Mouse (Mus musculus): Measurements from ENCODE around the gene Gpank1.
A peak's percentile ranks its signal among the peaks of the same experiment; 100 is the strongest.

Gene Gpank1

GRCm38 (mm10) chr17:35121143-35121799 is at the start of gene Gpank1:
Gpank1 (plus strand) TSS chr17:35121455.
- peak; percentile 97 to 99 for DNase-seq (ENCODE audit: low spot score in 2 of 2)

- DNase-seq (ENCODE audit: low spot score in 2 of 2), result no peak
These were observed 47.2 kb upstream of the Gpank1 start for GRCm38 (mm10) chr17:35074097-35074496.

GRCm38 (mm10) chr17:35076507-35077176 is 44.6 kb upstream of the Gpank1 start, which contains the start of gene Ly6g6e:
Ly6g6e (plus strand) TSS chr17:35076902.
- no peak for DNase-seq (ENCODE audit: low spot score in 2 of 2)

DNA sequence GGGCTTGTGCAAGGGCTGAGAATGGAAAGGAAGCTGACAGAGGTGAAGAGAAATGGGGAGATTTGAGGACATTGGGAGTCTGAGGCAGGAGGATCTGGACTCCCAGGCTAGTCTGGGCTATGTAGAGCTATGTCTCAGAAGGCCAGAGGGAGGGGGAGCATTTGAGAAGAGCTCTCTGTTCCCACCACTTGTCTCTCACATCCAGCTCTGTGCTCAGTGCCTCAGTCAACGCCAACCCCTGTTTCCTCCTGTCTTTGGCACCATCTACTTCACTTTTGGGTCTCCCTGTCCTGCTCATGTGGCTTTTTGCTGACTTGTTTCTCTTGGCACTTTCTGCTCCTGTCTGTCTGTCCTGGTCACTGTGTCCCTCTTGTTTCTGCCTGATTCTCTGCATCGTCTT is 44.0 kb upstream of the Gpank1 start:
- DNase-seq (ENCODE audit: low spot score in 2 of 2), result no peak

DNA sequence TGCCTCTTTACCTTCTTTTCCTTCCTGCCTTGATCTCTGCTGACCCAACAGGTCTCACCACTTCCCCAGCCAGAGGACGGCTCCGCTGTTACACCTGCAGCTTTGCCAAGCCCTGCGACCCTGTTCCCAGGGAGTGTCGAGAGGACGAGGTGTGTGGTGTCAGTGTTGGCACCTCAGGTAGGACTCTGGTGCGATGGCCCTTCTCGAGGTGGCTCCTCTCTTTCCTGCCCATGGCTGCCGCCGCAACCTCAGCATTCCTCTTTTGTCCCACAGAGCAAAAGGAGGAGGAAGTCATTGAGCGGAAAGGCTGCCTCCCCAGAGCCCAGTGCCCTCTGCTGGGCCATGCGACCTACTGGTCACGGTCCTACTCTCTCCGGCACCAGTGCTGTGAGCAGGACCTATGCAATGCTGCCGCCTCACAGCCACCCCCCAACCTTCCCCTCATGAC is 43.4 kb upstream of the Gpank1 start, which contains the start of gene Ly6g6d:
Gene Ly6g6d (minus strand): TSS at position 280 of the 448 bp plus-strand sequence.
- DNase-seq (ENCODE audit: low spot score in 2 of 2), result no peak

- no peak for DNase-seq (ENCODE audit: low spot score in 2 of 2)
These were observed 41.5 kb upstream of the Gpank1 start for GRCm38 (mm10) chr17:35079778-35080177.

GRCm38 (mm10) chr17:35080248-35080647 is 41.0 kb upstream of the Gpank1 start:
- DNase-seq (ENCODE audit: low spot score in 2 of 2), result no peak

DNA sequence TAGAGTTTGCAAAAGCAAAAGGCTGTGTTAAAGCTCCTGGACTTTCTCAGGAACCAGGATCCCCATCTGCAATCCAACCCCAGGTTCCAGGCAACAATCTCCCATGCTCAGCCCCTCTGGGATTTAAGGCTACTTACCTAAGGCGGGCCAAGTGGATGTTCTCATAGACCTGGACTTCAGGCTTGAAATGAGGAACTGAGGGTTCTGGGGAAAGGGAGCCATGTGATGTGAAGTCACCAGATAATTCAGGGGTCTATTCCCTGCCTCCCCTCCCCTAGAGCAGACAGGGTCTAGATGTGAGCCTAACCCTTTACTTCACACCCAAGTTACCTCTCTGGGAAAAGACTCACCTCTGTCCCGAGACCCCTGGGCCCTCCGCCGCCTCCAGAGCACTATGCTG is 40.5 kb upstream of the Gpank1 start:
- no peak for DNase-seq (ENCODE audit: low spot score in 2 of 2)

- no peak for DNase-seq (ENCODE audit: low spot score in 2 of 2)
These were observed 38.2 kb upstream of the Gpank1 start for GRCm38 (mm10) chr17:35082841-35083576.

GRCm38 (mm10) chr17:35083929-35084497 is 37.2 kb upstream of the Gpank1 start:
- DNase-seq (ENCODE audit: low spot score in 2 of 2), result no peak

- DNase-seq (ENCODE audit: low spot score in 2 of 2), result no peak
These were observed 35.9 kb upstream of the Gpank1 start, which contains the start of gene Ly6g6f for GRCm38 (mm10) chr17:35085208-35085865. Ly6g6f (minus strand) TSS chr17:35085610.

DNA sequence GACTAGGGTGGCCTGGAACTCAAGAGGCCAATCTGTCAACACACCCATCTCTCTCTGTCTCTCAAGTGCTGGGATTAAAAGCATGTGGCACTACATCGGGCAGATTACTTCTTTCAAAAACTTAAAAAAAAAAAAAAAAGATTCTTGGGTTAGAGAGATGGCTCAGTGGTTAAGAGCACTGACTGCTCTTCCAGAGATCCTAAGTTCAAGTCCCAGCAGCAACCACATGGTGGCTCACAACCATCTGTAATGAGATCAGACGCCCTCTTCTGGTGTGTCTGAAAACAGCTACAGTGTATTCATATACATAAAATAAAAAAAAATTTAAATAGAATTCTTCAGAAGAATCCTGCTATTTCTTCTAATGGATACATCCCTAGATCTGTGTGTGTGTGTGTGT is 33.1 kb upstream of the Gpank1 start:
- DNase-seq (ENCODE audit: low spot score in 2 of 2), result no peak

DNA sequence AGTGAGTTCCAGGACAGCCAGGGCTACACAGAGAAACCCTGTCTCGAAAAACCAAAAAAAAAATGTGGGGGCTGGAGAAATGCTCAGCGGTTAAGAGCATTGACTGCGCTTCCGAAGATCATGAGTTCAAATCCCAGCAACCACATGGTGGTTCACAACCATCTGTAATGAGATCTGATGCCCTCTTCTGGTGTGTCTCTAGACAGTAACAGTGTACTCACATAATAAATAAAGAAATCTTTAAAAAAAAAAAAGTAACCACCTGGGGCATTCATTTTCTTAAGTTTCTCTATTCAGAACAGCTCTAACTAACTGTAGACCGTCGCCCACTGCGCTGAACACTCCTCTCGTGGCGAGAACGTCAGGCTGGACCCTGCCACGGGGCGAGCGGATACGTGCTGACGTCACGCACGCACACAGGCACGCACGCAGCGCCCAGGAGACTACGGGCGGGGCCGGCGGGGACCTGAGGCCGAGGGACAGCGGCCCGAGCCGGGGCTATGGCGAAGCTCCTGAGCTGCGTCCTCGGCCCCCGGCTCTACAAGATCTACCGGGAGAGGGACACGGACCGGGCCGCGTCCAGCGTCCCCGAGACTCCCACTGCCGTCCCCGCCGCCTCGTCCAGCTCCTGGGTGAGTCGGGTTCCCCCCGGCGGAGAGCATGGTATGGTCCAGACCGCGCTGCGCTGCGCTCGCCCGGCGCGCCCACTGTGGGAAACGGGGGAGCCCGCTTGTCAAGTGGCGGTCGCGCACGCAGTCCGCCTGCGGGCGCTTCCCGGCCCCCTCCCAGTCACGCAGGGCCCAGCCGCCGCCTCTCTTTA is 32.2 kb upstream of the Gpank1 start, which contains the start of gene Abhd16a:
Gene Abhd16a (plus strand): TSS at position 439 of the 820 bp plus-strand sequence.
- DNase-seq (ENCODE audit: low spot score in 2 of 2), result peak; percentile 92 to 93

GRCm38 (mm10) chr17:35090166-35090932 is 30.9 kb upstream of the Gpank1 start:
- no peak for DNase-seq (ENCODE audit: low spot score in 2 of 2)

GRCm38 (mm10) chr17:35092403-35093198 is 28.7 kb upstream of the Gpank1 start:
- no peak for DNase-seq (ENCODE audit: low spot score in 2 of 2)

DNA sequence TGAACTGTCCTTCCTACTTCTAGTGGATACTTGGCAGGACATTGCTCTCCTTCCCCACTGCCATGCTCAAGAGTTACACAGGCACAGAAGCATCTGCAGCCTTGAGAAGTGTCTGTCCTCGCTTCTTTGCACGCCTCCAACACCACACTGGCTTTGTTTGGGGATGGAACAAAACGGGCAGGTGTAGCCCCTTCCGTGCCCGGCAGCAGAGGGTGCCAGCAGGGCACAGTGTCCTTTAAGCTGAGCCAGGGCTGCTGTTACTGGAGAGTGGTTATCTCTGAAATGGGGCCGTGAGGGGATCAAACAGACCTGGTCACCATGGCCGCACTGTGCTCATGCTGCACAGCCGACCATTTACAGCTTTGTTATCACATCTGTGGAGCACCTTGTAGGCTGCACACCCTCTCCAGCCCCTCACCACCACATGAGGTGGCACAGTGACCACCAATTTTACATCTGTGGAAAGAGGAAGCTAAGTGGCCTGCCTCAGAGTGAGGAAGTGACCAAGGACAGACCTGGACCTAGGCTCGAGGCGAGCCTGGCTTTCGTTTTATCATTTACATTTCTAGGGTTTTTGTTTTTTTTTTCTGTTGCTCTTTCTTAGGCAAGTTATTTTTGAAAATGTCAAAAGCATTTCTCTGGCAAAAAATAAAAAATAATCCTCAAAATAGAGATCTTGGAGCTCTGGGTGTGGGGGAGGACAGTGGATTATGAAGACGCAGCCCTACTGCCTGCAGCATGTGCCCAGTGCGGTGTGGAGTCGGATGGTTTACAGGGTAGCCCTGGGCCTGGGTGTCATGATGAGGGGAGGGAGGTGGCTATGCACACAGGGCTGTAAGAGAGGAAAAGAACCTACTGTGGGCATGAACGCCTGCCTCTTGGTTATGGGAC is 26.5 kb upstream of the Gpank1 start:
- no peak for DNase-seq (ENCODE audit: low spot score in 2 of 2)

DNA sequence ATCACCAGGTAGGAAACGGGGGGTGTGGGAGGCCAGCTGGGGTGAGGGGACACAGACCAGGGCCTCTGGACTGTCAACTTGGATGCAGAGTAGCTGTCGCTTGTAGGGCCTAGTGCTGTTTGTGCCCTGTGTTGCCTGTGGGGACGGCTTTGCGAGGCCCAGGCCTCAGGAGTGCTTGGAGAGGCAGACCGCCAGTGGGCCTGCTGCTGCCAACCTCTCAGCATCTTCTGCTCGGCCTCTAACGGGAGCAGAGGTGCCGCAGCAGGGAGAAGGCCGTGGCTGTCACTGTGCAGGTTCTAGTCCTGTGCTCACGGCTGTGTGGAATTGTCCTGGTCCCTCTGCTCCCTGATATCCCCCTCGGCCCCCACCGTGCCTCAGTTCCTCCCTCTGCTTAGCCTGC is 24.7 kb upstream of the Gpank1 start:
- DNase-seq (ENCODE audit: low spot score in 2 of 2), result no peak

DNA sequence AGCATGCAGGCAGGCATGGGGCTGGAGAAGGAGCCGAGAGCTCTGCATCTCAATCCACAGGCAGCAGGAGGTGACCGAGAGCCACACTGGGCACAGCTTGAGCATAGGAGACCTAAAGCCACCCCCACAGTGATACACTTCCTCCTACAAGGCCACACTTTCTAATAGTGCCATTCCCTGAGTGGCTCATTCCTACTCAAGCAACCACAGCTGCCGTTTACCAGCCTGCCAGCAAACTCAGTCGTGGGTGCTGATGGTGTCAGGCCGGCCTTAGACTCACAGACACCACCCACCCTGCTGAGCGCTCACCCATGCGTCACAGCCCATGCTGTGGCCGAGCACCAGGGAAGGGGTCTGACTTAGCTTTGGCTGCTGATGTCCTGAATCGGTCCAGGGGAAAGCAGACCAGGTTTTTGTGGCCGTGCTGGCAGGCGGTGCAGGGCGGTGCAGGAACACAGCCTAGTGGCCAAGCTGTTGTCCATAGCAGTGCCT is 24.0 kb upstream of the Gpank1 start:
- DNase-seq (ENCODE audit: low spot score in 2 of 2), result peak; percentile 52 to 73

Measured in right cerebral cortex, postnatal 36 days (tissue).